Mouse (Mus musculus) urinary bladder, postnatal 36 days (tissue): ENCODE data around the gene Wdtc1.
A peak's percentile ranks its signal among the peaks of the same experiment; 100 is the strongest.

Experiments used
- DNase-seq, 2 experiments: peaks; one replicate each; pipeline ENCODE4 v3.0.0; 2022; ENCODE audit warnings: low spot score in 2 of 2, mixed read lengths in 1 of 2

Wdtc1 gene

DNA sequence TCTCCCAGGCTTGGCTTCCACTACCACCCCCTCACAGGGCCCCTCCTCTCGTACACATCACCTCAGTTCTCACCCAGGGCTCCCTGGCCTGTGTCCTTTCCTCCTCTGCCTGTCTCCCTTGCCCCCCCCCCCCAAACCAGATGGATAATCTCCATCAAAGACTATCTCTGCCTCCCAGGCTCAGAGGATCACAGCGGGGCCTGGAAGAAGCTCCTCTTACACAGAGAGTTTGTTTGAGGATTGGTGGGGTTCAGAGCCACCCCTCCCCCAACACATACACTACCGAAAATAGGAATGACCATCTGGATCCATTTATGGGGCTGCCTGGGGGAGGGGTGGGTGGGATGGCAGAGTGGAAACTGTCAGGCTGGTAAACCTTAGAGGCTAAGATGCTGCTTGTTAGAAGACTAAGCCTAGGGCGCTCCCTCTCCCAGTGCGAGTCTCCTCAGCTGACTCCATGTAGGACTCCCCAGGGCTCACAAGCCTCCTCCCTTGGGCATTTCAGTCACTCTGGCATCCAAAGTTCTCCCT is 71.3 kb downstream of the Wdtc1 start:
- no peak for DNase-seq

DNA sequence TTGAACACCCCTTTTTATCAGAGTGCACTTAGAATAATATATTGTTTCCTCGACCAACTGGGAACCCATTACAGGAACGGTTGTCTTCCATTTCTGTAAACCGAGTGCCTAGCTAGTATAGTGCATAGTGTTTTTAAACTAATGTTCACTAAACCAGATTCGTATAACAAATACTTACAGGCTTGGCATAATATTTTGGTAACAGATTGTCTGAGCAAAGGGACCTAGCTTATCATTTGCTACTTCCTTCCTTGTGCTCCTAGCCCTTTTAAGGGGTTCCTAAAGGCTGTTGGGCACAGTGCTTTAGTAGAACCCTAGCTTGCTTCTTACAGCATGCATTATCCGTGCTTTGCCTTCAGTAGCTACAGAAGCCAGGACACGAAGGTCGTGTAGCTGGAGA is 71.8 kb downstream of the Wdtc1 start:
- DNase-seq, result no peak

DNA sequence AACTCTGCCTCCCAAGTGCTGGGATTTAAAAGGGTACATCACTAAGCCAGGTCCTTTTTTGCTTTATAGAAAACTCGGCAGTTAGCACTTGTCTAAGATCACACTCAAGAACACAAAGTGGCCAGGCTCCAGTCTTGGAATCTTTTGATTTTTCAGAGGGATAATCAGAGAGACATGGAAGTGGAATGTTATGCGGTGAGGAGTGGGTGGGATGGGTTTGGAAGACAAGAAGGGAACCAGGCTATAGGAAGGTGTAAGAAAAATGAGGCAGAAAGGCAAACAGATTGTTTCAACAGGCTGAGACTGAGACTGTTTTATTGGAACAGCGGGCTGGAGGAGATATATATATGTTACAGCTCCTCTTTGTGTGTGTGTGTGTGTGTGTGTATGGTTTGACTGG is 74.8 kb downstream of the Wdtc1 start:
- no peak for DNase-seq

DNA sequence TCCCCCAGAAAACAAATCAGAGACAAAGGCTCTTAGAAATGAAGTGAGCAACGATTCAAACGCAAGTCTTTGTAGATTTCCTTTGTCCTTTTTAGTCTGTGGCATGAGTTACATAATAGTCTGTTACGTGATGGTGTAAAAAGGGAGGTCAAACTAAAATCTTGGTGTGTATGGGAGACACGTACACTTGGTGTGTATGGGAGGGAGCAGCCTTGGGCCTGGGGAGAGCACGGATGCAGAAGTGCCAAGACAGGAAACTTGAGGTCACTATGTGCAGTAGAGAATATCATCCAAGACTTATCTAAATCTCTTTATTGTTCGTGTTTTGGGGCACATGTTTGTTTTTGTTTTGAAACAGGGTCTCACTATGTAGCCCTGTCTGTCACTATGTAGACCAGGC is 75.2 kb downstream of the Wdtc1 start:
- DNase-seq, result no peak

DNA sequence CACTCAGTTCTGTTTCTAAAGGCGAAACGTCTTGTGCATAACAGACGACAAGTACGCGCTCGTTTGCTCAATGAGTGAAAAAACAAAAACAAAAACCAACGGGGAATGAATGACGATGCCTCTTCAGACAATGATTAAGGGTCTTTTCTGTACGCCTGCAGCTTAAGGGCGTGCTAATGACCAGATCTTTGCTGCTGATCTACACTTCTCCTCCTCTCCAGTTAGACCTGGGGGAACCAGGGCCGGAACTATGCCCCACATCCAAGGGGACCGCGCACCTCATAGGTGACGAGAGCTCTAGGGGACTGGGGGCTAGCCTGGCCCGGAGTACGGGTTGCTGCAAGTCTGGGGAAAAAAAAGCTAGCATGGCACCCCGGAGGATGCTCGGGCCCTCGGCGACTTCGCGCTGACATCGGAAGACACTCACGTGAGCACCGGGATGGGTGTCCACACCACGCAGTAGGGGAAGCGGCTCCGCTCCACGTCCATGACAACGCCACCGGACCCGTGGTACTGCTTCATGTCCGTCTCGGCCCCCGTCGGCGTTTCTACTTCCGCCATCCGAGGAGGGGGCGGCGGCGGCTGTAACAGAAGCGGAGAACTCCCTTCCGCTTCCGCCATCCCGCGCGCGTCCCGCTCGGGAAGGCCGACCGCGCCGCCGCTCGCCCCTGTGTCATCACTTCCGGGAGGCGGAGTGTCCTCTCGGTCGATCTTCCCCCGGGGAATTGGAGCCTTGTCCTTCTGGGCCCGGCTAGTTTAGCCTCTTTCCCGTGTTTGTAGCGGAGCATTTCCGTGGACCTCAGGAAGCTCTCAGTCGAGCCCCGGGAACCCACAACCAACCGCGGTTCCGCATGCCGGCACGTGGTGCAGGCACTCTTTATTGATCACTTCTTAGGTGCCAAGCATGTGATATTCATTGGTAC is 75.9 kb downstream of the Wdtc1 start, which contains the start of gene Tmem222:
TSS of gene Tmem222 (minus strand) at position 689 of the 923 bp plus-strand sequence.
- peak; percentile 95 for DNase-seq

DNA sequence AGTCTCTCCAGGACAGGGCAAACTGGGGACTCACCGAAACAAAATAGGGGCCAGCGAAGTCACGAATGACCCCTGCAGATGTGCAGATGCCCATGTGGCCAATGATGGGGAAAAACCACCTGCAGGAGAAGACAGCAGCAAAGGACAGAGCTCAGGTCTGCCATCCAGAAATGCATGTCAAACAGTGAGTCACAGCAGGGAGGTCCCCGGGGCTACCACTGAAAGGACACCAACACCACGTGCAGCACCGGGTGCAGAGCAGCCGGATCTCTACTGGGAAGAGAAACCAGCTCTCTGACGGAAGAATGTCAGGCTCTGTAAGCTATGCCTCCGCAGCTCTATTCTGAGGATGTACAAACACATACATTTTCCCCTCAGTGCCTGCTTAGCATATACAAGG is 82.4 kb downstream of the Wdtc1 start:
- no peak for DNase-seq

DNA sequence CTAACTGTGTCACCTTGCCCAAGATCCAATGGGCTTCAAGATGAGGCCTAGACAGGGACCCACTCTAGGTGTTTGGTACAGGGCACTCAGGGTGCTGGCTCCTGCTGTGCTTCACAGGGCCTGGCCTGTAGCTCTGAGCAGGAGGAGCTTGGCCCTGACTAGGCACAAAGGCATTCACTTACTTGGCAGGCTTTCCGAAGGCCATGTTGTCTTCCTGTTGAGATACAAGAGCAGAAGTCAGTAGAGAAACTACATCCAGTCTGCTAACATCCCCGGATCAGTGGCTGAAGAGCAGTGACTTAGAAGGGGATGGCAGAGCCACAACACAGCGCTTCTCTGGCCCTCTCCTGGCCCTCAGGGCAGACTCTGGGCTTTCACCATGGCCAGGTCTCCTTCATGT is 83.7 kb downstream of the Wdtc1 start:
- DNase-seq, result peak in 1 of 2 experiments; percentile 50

DNA sequence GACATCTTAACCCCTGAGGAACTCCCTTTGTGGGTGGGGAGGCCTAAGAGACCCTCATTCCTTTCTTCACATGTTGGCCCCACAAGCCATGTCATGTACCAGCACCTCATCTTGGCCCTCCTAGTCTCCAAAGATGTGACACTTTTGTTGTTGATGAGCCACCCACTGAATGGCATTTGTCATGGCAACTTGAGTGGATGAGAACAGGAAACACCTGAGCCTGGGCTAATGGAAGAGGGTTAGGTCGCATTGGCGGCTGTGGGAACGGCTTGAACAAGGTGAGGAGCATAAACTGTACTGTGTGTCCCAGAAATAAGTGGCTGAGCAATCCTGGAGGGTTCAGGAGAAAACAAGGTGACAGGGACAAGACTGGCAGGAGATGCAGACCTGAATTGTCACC is 84.3 kb downstream of the Wdtc1 start:
- no peak for DNase-seq

DNA sequence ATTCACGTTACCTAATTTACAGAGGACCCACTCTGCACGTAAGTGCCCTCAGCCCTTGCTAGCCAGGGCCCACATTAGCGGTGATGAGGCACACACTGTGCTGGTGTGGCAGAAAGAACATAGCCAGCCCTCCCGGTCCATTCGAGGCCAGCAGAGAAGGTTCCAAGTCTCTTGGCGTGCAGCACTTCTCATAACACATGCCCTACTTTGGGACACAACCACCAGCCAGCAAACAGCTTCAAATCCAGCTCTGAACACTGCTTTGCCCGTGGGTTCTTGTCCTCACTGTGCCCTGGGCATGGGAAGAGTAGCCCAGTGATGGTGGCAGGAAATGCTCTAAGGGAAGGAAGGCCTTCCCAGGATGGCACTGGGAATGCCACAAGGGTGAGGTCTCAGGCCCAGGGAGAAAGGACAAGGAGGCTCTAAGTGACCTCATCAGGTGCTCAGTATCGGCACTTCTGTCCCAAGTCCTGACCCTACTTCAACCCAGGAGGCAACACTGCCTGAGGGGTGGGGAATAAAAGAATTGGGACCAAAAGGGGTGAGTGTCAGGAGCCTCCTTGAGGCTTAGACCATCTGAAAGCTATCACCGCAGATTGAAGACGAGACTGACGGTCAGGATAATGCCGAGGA is 86.9 kb downstream of the Wdtc1 start:
- peak in 1 of 2 experiments; percentile 40 for DNase-seq

DNA sequence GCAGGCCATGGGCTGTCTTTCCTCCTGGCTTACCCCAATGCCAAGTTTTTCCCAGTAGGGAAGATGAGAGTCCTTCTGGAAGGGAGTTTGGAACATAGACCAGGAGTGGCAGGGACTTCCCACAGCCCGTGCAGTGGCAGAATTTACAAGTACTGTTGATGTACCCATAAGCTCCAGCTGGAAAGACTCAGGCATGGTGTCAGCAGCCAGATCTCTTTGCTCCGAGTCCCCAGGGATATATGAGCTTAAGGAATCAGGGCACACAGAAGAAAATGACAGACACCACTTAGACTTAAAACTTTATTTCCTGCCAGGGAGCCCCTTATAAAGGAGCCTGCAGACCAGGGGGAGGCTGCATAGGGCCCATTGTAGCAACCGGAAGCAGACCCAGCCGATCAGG is 87.5 kb downstream of the Wdtc1 start:
- no peak for DNase-seq

DNA sequence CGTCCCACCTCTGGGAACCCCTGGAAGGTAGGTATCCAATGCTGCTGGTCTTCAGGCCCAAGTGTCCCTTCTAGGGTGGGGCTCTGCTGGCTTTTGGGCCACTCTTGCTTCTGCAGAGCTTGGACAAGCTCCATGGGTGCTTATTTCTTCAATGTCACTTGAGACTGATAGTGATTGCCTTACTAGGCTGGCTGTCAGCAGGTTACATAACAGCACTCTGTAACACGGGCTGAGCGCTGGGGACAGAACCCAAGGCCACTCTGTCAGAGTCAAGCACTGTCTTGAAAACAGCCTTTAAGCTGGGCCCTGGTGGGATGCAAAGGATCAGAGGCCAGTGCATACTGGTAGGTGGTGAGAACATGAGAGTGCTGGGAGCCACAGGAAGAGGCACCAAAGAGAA is 88.0 kb downstream of the Wdtc1 start:
- no peak for DNase-seq

DNA sequence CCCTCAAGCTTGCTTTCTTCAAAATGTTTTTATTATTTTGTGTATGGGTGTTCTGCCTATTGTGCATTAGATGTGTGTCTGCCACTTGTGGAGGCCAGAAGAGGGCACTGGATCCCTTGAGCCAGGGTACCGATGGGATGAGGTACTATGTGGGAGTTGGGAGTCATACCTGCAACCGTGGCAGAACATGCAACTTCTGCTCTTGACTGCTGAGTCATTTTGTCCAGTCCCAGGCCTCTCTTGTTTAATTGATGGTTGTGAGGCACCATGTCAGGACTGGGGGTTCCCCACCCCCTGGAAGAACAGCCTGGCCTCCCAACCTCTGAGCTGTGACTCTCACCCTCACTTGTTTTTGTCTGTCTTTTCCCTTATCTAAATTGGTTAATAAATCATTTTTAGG is 88.7 kb downstream of the Wdtc1 start:
- DNase-seq, result no peak

DNA sequence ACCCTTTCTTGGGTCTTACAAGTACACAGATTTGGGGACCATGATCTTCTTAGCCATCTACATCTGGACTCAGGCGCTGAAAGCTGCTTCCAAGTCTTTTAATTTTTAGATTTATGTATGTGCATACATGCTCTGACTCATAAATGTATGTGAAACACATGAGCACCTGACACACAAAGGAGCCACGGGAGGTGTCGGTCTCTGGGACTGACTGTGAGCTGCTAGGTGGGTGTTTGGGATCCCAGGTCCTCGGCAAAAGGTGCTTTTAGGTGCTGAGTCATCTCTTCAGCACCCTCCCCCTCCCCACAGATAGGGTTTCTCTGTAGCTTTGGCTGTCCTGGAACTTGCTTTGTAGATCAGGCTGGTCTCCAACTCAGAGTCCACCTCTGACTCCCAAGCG is 89.5 kb downstream of the Wdtc1 start:
- no peak for DNase-seq

DNA sequence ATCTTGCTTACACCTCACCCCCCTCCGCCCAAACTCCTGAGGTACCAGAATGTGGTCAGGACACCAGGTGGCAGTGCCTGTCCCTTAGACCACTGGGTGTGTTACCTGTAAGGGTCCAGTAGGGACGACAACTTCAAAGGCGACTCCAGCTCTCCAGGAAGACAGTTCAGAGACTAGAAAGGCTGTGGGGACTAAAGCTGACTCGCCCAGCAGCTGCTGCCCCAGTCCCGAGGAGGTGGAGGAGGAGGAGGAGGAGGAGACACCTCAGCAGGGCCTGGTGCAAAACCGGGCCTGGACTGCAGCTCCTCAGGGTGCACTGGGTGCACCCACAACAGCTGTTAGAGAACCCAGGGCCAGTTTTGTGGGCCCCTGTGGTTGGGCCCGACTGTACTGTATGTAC is 90.4 kb downstream of the Wdtc1 start, which contains the start of gene Sytl1:
TSS of gene Sytl1 (minus strand) at position 232 of the 400 bp plus-strand sequence.
- no peak for DNase-seq

DNA sequence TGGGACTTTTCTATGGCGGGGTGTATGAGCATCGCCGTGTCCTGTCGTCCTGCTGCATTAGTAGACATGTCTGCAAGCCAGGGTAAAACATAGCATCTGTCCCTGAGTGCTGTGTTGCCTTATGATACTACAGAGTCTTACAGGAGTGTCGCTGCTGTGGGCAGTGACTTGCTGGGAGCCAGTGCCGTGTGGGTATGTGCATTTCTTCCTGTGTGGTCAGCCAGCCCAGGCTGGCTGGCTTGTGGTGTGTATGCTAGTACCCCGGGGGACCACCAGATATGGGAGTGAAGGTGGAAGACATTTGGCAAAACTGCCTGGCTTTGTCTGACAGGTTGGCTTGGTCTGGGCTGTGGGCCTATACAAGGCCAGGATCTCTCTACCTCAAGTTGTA is 90.9 kb downstream of the Wdtc1 start:
- no peak for DNase-seq

DNA sequence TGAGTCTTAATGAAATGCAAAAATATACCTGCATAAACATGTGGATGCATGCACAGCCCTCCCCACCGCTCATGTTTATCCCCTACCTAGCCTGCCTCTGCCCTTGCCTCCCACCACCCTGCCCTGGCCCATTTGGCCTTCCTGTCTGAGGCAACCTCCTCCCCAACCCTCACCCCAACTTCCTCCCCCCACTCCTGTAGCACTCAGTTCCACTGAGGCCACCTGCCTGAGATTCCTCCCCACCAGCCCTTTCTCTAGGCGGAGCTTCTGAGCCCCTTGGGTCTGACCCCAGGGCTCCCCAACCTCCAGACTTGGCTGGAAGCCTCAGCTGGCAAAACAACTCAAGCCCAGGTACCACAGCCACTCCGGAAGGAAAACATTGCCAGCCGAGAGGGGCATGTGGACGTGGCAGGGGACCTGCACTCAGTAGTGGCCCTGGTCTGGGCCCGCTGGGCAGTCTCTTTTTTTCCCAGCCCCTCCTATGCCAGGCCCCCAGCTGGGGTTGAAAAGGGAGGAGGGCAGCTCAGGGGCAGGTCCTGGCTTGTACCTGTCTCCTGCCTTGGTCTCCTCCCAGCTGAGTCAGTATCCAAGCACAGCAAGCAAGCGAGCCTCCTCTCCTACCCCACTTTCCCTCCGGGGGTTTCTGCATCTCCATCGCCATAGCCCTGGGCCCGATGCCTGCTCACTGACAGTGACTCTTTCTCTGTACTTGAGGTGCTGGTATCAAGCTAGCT is 91.5 kb downstream of the Wdtc1 start:
- peak in 1 of 2 experiments; percentile 65 for DNase-seq

DNA sequence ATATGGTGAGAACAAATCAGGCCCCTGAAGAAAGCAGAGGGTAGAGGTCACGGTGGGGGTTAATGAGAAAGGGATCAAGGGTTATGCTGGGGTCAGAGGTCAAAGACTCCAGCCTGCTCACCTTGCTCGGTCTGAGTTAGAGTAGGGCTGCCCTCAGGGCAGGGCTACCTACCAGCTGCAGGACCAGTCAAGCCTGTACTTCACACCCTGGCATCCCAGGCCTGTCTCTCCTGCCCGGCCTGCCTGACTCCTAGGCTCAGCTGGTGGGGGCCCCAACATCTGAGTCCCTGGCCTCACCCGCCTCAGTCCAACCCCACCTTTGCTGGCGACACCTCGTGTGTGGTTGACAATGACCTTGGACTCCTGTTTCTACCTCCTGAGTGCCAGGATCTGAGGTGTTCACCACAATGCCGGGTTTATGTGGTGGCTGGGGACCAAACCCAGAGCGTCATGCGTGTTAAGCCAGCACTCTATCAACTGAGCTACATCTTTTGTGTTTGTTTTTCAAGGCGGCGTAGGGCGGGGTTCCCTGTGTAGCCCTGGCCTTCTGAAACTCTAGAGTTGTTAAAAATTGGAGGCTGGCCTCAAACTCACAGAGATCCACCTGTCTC is 95.4 kb downstream of the Wdtc1 start:
- peak; percentile 55 to 73 for DNase-seq

DNA sequence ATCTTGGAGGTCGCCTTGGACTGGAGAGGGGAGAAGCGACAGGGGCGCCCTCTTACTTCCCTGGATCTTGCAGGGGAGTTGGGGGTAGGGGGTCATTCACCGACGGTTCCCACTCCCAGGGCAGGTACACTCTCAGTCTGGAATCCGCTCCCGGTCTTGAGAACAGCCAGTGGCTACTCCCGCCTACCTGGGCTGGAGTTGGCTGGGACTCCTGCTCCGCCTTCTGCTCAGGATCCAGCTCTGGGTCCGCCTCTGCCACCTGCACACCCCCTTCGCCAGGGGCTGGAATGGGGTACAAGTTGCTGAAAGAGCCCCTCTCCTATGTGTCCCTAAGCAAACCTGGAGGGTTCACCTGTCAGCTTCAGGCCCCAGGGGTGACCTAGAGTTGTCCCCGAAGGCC is 96.1 kb downstream of the Wdtc1 start:
- DNase-seq, result peak in 1 of 2 experiments; percentile 47

DNA sequence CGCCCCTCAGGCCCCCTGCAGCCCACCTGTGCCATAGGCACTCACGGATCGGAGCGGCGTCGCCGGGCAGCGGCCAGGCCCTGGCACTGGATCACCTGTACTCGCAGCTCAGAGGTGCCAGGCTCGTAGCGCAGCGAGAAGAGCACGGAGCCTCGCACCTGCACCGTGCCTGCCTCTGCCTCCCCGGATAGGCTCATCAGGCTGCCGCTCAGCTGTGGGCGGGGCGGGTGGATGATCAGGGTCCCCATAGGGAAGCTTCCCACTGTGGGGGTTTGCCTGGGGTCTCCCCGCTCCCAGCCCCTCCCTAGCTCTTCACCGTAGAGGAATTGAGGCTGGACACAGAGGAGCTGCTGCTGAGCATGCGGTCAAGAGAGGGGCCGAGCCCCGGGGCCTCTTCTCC is 96.5 kb downstream of the Wdtc1 start:
- DNase-seq, result no peak

DNA sequence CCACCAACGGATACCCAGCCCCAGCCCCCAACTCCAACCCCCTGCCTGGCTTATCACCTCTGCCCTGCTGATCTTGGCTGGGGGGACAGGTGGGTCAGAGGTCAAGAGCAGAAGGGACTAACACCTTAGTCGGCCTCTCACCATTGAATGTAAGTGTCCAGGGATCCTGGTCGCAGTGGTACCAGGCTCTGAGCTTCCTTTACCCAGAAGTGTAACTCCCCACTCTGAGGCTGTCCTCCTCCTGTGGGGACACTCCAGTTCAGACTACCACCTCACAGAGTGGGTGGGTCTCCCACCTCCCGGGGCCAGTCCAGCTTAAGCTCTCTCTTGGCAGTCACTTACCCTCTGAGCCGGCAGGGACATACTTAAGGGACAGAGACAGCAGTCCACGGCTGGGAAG is 97.9 kb downstream of the Wdtc1 start:
- DNase-seq, result no peak

DNA sequence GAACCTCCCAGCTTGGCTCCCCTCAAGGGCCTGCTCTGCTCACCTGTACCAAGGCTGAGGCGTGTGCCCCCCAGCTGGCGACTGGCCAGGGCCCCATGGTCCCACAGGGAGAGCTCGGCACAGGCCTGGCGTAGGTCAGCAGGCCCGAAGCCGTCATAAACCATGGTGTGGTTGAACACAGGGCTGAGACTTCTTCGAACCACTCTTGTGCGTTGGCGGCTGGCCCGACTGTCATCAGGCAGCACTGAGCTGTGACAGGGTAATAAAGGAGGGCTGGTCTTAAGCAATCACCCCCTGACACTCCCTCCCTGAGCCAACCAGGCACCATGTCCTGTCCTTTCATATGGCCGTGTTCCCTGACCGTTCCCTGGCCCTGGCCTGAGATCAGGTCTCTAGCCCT is 99.9 kb downstream of the Wdtc1 start:
- no peak for DNase-seq

DNA sequence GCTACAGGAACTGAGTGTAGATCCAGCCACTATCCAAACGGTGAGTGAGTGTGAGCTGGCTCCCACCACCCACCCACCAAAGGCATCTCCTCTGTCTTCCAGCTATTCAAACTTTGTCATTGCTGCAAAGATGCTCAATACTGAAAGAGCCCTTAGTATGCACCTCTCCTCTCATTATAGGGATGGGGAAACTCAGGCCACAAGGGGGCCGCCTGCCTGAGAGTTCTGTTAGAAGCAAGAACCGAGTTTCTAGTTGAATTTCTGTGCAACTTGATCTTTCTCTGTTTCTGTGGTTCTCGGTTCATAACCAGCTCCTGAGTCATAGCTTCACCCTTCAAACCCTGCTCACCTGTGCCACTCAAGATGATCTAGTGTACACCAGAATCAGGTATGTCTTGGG is 101.2 kb downstream of the Wdtc1 start:
- DNase-seq, result no peak
